37 mouse cellular contexts compared by ENCODE assay signal in the genomic region with DNA sequence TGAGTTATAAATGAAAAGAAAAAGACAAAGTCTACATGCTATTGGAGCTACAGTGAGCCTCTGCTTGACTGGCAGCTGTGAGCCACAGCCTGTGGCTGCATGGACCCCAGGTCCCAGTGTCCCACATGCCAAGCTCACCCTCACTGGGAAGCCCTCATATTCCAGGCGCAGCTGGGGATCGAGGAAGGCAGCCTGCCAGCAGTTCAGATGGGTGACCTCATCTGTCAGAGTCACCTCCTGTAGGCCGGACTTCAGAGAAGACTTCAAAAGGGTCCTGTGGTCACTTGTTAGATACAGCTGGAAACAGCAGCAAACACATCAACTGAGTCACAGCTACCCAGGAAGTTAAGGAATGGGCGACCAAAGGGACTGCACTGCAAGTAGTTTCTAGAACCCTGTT. TPM values are rescaled to one million over a fixed set of nuclear protein-coding genes. Genes with fewer than 3 reads are reported as not detected.
DNase-seq lines count a peak whose midpoint lies in the region; ATAC-seq and TF ChIP-seq lines count a peak whose summit lies in the region.
"Had no signal": no experiment of that assay in that cellular context is flagged by ENCODE, and none has a peak within 500 bp of the region (broad histone marks: within the 10 kb centered on the region; RNA-seq: fewer than 3 reads in every experiment).

No protein-coding gene starts in this region.

- H3K27me3 ChIP-seq in hindbrain, embryonic 14.5 days (ENCODE audit: control insufficient read depth, insufficient read depth, low read length) = no peaks in the 10 kb centered on the region
- H3K27me3 ChIP-seq in hindbrain, embryonic 11.5 days (ENCODE audit: control insufficient read depth, insufficient read depth, low read length) = no peaks in the 10 kb centered on the region
- H3K27me3 ChIP-seq in lung, postnatal 0 days (replicated peaks; ENCODE audit: insufficient read depth, low read length) = no peaks in the 10 kb centered on the region
- H3K27me3 ChIP-seq: embryonic facial prominence, embryonic 12.5 days; heart, embryonic 15.5 days; limb, embryonic 13.5 days; liver, embryonic 12.5 days; midbrain, embryonic 13.5 days; neural tube, embryonic 13.5 days had no signal

- no peaks in the 10 kb centered on the region for H3K4me1 ChIP-seq in hindbrain, embryonic 14.5 days (replicated peaks; ENCODE audit: control insufficient read depth, insufficient read depth, low read length)
- no peaks in the 10 kb centered on the region for H3K4me1 ChIP-seq in hindbrain, embryonic 11.5 days (replicated peaks; ENCODE audit: control insufficient read depth, insufficient read depth, low read length)
- no peaks in the 10 kb centered on the region for H3K4me1 ChIP-seq in lung, postnatal 0 days (ENCODE audit: insufficient read depth, low read depth, low read length)
- H3K4me1 ChIP-seq: heart, embryonic 15.5 days; hindbrain, embryonic 13.5 days; limb, embryonic 13.5 days; liver, embryonic 12.5 days; megakaryocyte, embryonic 14.5 days; midbrain, embryonic 13.5 days; neural tube, embryonic 13.5 days had no signal

- no peak overlapping the region for H3K9ac ChIP-seq in hindbrain, embryonic 14.5 days
- no peak overlapping the region for H3K9ac ChIP-seq in hindbrain, embryonic 11.5 days (ENCODE audit: low read depth, low read length)
- H3K9ac ChIP-seq in lung, postnatal 0 days (replicated peaks; ENCODE audit: low read depth) = no peak overlapping the region
- H3K9ac ChIP-seq: embryonic facial prominence, embryonic 12.5 days; heart, embryonic 15.5 days; hindbrain, embryonic 13.5 days; limb, embryonic 13.5 days; liver, embryonic 12.5 days; liver, postnatal 0 days; midbrain, embryonic 13.5 days; neural tube, embryonic 13.5 days had no signal

- no peak for TF ChIP-seq CTCF in lung, postnatal 0 days (IDR thresholded peaks at IDR 0.05)

- no peaks in the 10 kb centered on the region for H3K36me3 ChIP-seq in hindbrain, embryonic 14.5 days (replicated peaks; ENCODE audit: control insufficient read depth, insufficient read depth)
- no peaks in the 10 kb centered on the region for H3K36me3 ChIP-seq in hindbrain, embryonic 11.5 days (ENCODE audit: control insufficient read depth, insufficient read depth, low read length)
- no peaks in the 10 kb centered on the region for H3K36me3 ChIP-seq in lung, postnatal 0 days (ENCODE audit: insufficient read depth, low read length)
- H3K36me3 ChIP-seq: embryonic facial prominence, embryonic 12.5 days; heart, embryonic 15.5 days; hindbrain, embryonic 13.5 days; limb, embryonic 13.5 days; liver, embryonic 12.5 days; midbrain, embryonic 13.5 days; neural tube, embryonic 13.5 days had no signal

- no peak for ATAC-seq in hindbrain, embryonic 14.5 days (ENCODE audit: low FRiP score)
- ATAC-seq in hindbrain, embryonic 11.5 days (ENCODE audit: low FRiP score) = no peak
- ATAC-seq in lung, postnatal 0 days = peak; percentile 26
- ATAC-seq: forebrain, embryonic 16.5 days; intestine, postnatal 0 days; liver, embryonic 12.5 days; liver, postnatal 0 days; midbrain, embryonic 13.5 days; Patski had no signal

- H3K9me3 ChIP-seq in hindbrain, embryonic 14.5 days (ENCODE audit: control insufficient read depth, low read length) = no peaks in the 10 kb centered on the region
- no peaks in the 10 kb centered on the region for H3K9me3 ChIP-seq in hindbrain, embryonic 11.5 days (ENCODE audit: control insufficient read depth, low read length)
- H3K9me3 ChIP-seq in lung, postnatal 0 days (ENCODE audit: low read length) = no peaks in the 10 kb centered on the region
- H3K9me3 ChIP-seq: embryonic facial prominence, embryonic 12.5 days; heart, embryonic 15.5 days; hindbrain, embryonic 13.5 days; limb, embryonic 13.5 days; liver, embryonic 12.5 days; midbrain, embryonic 13.5 days; neural tube, embryonic 13.5 days had no signal

- TF ChIP-seq EP300 in lung, postnatal 0 days (IDR thresholded peaks at IDR 0.05) = no peak

- WGBS in hindbrain, embryonic 14.5 days = 82% methylated on average over 4 of the region's 4 CpGs
- WGBS in hindbrain, embryonic 11.5 days = 70% methylated on average over 4 of the region's 4 CpGs
- 45% methylated on average over 4 of the region's 4 CpGs for WGBS in lung, postnatal 0 days

- H3K4me2 ChIP-seq in hindbrain, embryonic 14.5 days (replicated peaks) = no peak overlapping the region
- no peak overlapping the region for H3K4me2 ChIP-seq in hindbrain, embryonic 11.5 days (replicated peaks; ENCODE audit: low read depth, low read length)
- H3K4me2 ChIP-seq in lung, postnatal 0 days (replicated peaks; ENCODE audit: low read depth, low read length) = no peak overlapping the region
- H3K4me2 ChIP-seq: embryonic facial prominence, embryonic 12.5 days; heart, embryonic 15.5 days; hindbrain, embryonic 13.5 days; limb, embryonic 13.5 days; liver, embryonic 12.5 days; midbrain, embryonic 13.5 days; neural tube, embryonic 13.5 days had no signal

- no peak overlapping the region for H3K27ac ChIP-seq in hindbrain, embryonic 14.5 days
- H3K27ac ChIP-seq in hindbrain, embryonic 11.5 days (ENCODE audit: low read depth, low read length) = no peak overlapping the region
- H3K27ac ChIP-seq in lung, postnatal 0 days (ENCODE audit: low read length) = no peak overlapping the region
- H3K27ac ChIP-seq: embryonic facial prominence, embryonic 12.5 days; gastrocnemius, adult 2 months; heart, embryonic 15.5 days; hindbrain, embryonic 13.5 days; layer of hippocampus, adult 2 months; left cerebral cortex, adult 2 months; limb, embryonic 13.5 days; liver, embryonic 12.5 days; midbrain, embryonic 13.5 days; neural tube, embryonic 13.5 days; stomach, postnatal 0 days had no signal

- no peak overlapping the region for H3K4me3 ChIP-seq in hindbrain, embryonic 14.5 days (replicated peaks; ENCODE audit: low read length)
- no peak overlapping the region for H3K4me3 ChIP-seq in hindbrain, embryonic 11.5 days (ENCODE audit: low read depth, low read length)
- no peak overlapping the region for H3K4me3 ChIP-seq in lung, postnatal 0 days (ENCODE audit: low read depth, low read length)
- H3K4me3 ChIP-seq: embryonic facial prominence, embryonic 12.5 days; gastrocnemius, adult 2 months; heart, embryonic 15.5 days; hindbrain, embryonic 13.5 days; layer of hippocampus, adult 2 months; left cerebral cortex, adult 2 months; limb, embryonic 13.5 days; liver, embryonic 12.5 days; megakaryocyte, embryonic 14.5 days; midbrain, embryonic 13.5 days; neural tube, embryonic 13.5 days had no signal

- peak; percentile 48 for DNase-seq in adrenal gland, adult 2 months
- DNase-seq in adrenal gland, adult 18-20 months (ENCODE audit: low spot score in 2 of 2) = no peak
- peak; percentile 22 for DNase-seq in hindbrain, embryonic 14.5 days (ENCODE audit: low spot score)
- DNase-seq in hindbrain, embryonic 11.5 days (ENCODE audit: low spot score) = no peak
- peak; percentile 38 for DNase-seq in 3134 (ENCODE audit: extremely low read depth, insufficient read length, low spot score)
- no peak for DNase-seq in lung, postnatal 0 days (ENCODE audit: low spot score)
- DNase-seq in gastrocnemius, postnatal 10 days = no peak
- no peak for DNase-seq in embryo, embryonic 10.5 days (ENCODE audit: low spot score)
- DNase-seq: cerebellum, adult 8-10 months; cerebellum, postnatal 36 days; embryo, embryonic 11 days; gastrocnemius, adult 2 months; kidney, postnatal 36 days; liver, postnatal 0 days; right cerebral cortex, postnatal 4 days; thymus, adult 18-20 months; thymus, postnatal 25 days had no signal

RNA-seq across cellular contexts. Expression of a gene that starts 14.7 kb away (rescaled TPM):
- total RNA-seq in adrenal gland, adult 2 months (2021) = under 1 TPM; 0.35 to 0.45 TPM
- not detected in 2 replicates for polyA plus RNA-seq in adrenal gland, adult 2 months (2012; rRNA removed)
- total RNA-seq in adrenal gland, adult 18-20 months (2021) = under 1 TPM; 0.63 to 0.74 TPM
- 1.4 and 1.6 TPM in 2 replicates for polyA plus RNA-seq in hindbrain, embryonic 14.5 days (2014; fragmentation: Nextera tagmentation; extraction: Ambion mirVana)
- polyA plus RNA-seq in hindbrain, embryonic 11.5 days (2014; fragmentation: Nextera tagmentation; extraction: Ambion mirVana) = 0.99 and 1.5 TPM in 2 replicates
- polyA plus RNA-seq in lung, postnatal 0 days (2015; fragmentation: Nextera tagmentation; extraction: Ambion mirVana) = 6.8 and 10.4 TPM in 2 replicates
- total RNA-seq in gastrocnemius, postnatal 10 days (2021) = not detected
- total RNA-seq: gastrocnemius, adult 2 months; gastrocnemius, postnatal 4 days; heart, adult 8-10 months; heart, postnatal 25 days; MEL had no signal
- polyA plus RNA-seq: intestine, postnatal 0 days; kidney, embryonic 14.5 days; liver, embryonic 12.5 days; liver, postnatal 0 days; neural tube, embryonic 13.5 days; Patski; spleen, adult 2 months had no signal

RNA-seq across cellular contexts. Expression of a gene that starts 34.5 kb away (rescaled TPM):
- total RNA-seq in adrenal gland, adult 2 months (2021) = 1 to 10 TPM; 3.4 to 5.7 TPM
- 1.9 and 2.0 TPM in 2 replicates for polyA plus RNA-seq in adrenal gland, adult 2 months (2012; rRNA removed)
- 1 to 10 TPM; 5.6 to 6.3 TPM for total RNA-seq in adrenal gland, adult 18-20 months (2021)
- polyA plus RNA-seq in hindbrain, embryonic 14.5 days (2014; fragmentation: Nextera tagmentation; extraction: Ambion mirVana) = 1.0 and 1.2 TPM in 2 replicates
- 1.0 and 1.5 TPM in 2 replicates for polyA plus RNA-seq in hindbrain, embryonic 11.5 days (2014; fragmentation: Nextera tagmentation; extraction: Ambion mirVana)
- 7.9 and 8.0 TPM in 2 replicates for polyA plus RNA-seq in lung, postnatal 0 days (2015; fragmentation: Nextera tagmentation; extraction: Ambion mirVana)
- total RNA-seq in gastrocnemius, postnatal 10 days (2021) = 1 to 10 TPM; 7.9 to 8.5 TPM

Comparison
In these comparisons a context has a peak if more than half of its experiments do, and no peak if none do; other contexts are left out.
1. DNase-seq: peak in adrenal gland, adult 2 months (single experiment), hindbrain, embryonic 14.5 days (single experiment) and 3134 (single experiment); none in adrenal gland, adult 18-20 months (0 of 2), hindbrain, embryonic 11.5 days (single experiment), lung, postnatal 0 days (single experiment), gastrocnemius, postnatal 10 days (single experiment) and embryo, embryonic 10.5 days (single experiment).